Mouse (Mus musculus): ENCODE measurements at regions not wholly inside any gene's neighbourhood (a gene's known extent, or its start where the extent isn't known, plus 50 kb on each side); places are given as distances from the start of the nearest gene placed in this dataset.
A peak's percentile ranks its signal among the peaks of the same experiment; 100 is the strongest.

GRCm38 (mm10) chr14:98937933-98938332 is 56.2 kb downstream of the Rpl36a-ps1 start:
- DNase-seq = no peak

- DNase-seq = no peak
These were observed 56.7 kb downstream of the Rpl36a-ps1 start for GRCm38 (mm10) chr14:98937373-98937772.

GRCm38 (mm10) chr14:98933371-98933916 is 60.7 kb downstream of the Rpl36a-ps1 start:
- no peak for DNase-seq

- DNase-seq = peak; percentile 39
These were observed 64.8 kb downstream of the Rpl36a-ps1 start for GRCm38 (mm10) chr14:98929276-98929675.

GRCm38 (mm10) chr14:98908234-98908633 is 85.9 kb downstream of the Rpl36a-ps1 start:
- DNase-seq = no peak

GRCm38 (mm10) chr14:98898876-98899275 is 95.2 kb downstream of the Rpl36a-ps1 start:
- no peak for DNase-seq

- DNase-seq = no peak
These were observed 96.7 kb downstream of the Rpl36a-ps1 start for GRCm38 (mm10) chr14:98897390-98897789.

GRCm38 (mm10) chr14:98895933-98896332 is 98.2 kb downstream of the Rpl36a-ps1 start:
- DNase-seq = no peak

GRCm38 (mm10) chr14:98892670-98893069 is 101.4 kb downstream of the Rpl36a-ps1 start:
- no peak for DNase-seq

- DNase-seq = no peak
These were observed 102.7 kb downstream of the Rpl36a-ps1 start for GRCm38 (mm10) chr14:98891252-98891947.

GRCm38 (mm10) chr14:98887588-98887987 is 106.5 kb downstream of the Rpl36a-ps1 start:
- DNase-seq = no peak

GRCm38 (mm10) chr14:98886982-98887381 is 107.1 kb downstream of the Rpl36a-ps1 start:
- no peak for DNase-seq

GRCm38 (mm10) chr14:98882586-98882985 is 111.5 kb downstream of the Rpl36a-ps1 start:
- DNase-seq = no peak

- DNase-seq = peak; percentile 45
These were observed 116.2 kb downstream of the Rpl36a-ps1 start for GRCm38 (mm10) chr14:98877956-98878355.

- DNase-seq = no peak
These were observed 120.7 kb downstream of the Rpl36a-ps1 start for GRCm38 (mm10) chr14:98873446-98873845.

- no peak for DNase-seq
These were observed 124.2 kb downstream of the Rpl36a-ps1 start for GRCm38 (mm10) chr14:98869888-98870287.

GRCm38 (mm10) chr14:98866880-98867279 is 127.2 kb downstream of the Rpl36a-ps1 start:
- no peak for DNase-seq

- DNase-seq = no peak
These were observed 130.1 kb downstream of the Rpl36a-ps1 start for GRCm38 (mm10) chr14:98864001-98864400.

GRCm38 (mm10) chr14:98863598-98863997 is 130.5 kb downstream of the Rpl36a-ps1 start:
- DNase-seq = no peak

GRCm38 (mm10) chr14:98862095-98862735 is 131.9 kb downstream of the Rpl36a-ps1 start:
- DNase-seq = no peak

- DNase-seq = no peak
These were observed 135.3 kb downstream of the Rpl36a-ps1 start for GRCm38 (mm10) chr14:98858801-98859200.

- no peak for DNase-seq
These were observed 145.6 kb downstream of the Rpl36a-ps1 start for GRCm38 (mm10) chr14:98848500-98848899.

GRCm38 (mm10) chr14:98844221-98844620 is 149.9 kb downstream of the Rpl36a-ps1 start:
- DNase-seq = no peak

GRCm38 (mm10) chr14:98834316-98834715 is 159.8 kb downstream of the Rpl36a-ps1 start:
- no peak for DNase-seq

Measured in adrenal gland, postnatal 14 days (tissue).